Mouse (Mus musculus) liver, embryonic 11.5 days (tissue): ENCODE results near the gene Slc6a18. TPM values are rescaled to one million over a fixed set of nuclear protein-coding genes. Genes with fewer than 3 reads are reported as not detected.

Experiments
- polyA plus RNA-seq: library from polyadenylated mRNA; unstranded; fragments of >200 nt; fragmentation: Nextera tagmentation; extraction: Ambion mirVana; gene quantifications from 2 replicates; pipeline ENCODE4 v1.2.1, GENCODE M21; 2014

Slc6a18 gene
- polyA plus RNA-seq, 1 experiment from 2014 or later: not detected

Other genes with a start within 250 kb of the Slc6a18 start
- 81.9 and 84.0 TPM in 2 replicates for gene Lpcat1, start 210.8 kb downstream of the Slc6a18 start, polyA plus RNA-seq
- 0.70 and 1.2 TPM in 2 replicates for gene Slc6a3, start 141.3 kb downstream of the Slc6a18 start, polyA plus RNA-seq
- 157 and 167 TPM in 2 replicates for gene Clptm1l, start 74.0 kb downstream of the Slc6a18 start, polyA plus RNA-seq
- gene Tert, start 51.1 kb downstream of the Slc6a18 start, polyA plus RNA-seq: 2.2 and 2.9 TPM in 2 replicates
- 0.47 and 0.84 TPM in 2 replicates for gene Slc6a19, start 26.8 kb upstream of the Slc6a18 start, polyA plus RNA-seq
- gene Slc12a7, start 55.1 kb upstream of the Slc6a18 start, polyA plus RNA-seq: 20.4 and 21.0 TPM in 2 replicates
- gene Nkd2, start 169.6 kb upstream of the Slc6a18 start, polyA plus RNA-seq: 0.81 and 1.4 TPM in 2 replicates